Mouse (Mus musculus): ENCODE data around the gene Hist1h2aa. TPM values are rescaled to one million over a fixed set of nuclear protein-coding genes. Genes with fewer than 3 reads are reported as not detected.

The Hist1h2aa gene
- polyA plus RNA-seq, 1 experiment from 2014 or later = not detected

GRCm38 (mm10) chr13:23950928-23951327, 16.7 kb downstream of the Hist1h2aa start:
- ATAC-seq (ENCODE audit: low FRiP score) = no peak
- H3K27ac ChIP-seq = no peak overlapping the region
- no peaks in the 10 kb centered on the region for H3K9me3 ChIP-seq (replicated peaks)
- H3K4me1 ChIP-seq = 0 out of 2 replicates have a peak, but pooled peaks cover 7% of the 10 kb centered on the region
- H3K9ac ChIP-seq = no peak overlapping the region
- H3K4me2 ChIP-seq (replicated peaks) = no peak overlapping the region
- H3K27me3 ChIP-seq = no peaks in the 10 kb centered on the region
- no peaks in the 10 kb centered on the region for H3K36me3 ChIP-seq
- no peak overlapping the region for H3K4me3 ChIP-seq
- 80% methylated on average over 3 of the region's 3 CpGs for WGBS

- 42% methylated on average over 2 of the region's 2 CpGs for WGBS
- no peaks in the 10 kb centered on the region for H3K9me3 ChIP-seq (replicated peaks)
- H3K9ac ChIP-seq = no peak overlapping the region
- H3K4me1 ChIP-seq = peaks cover 5% of the 10 kb centered on the region; the same call in 1 of the 2 replicates
- H3K4me3 ChIP-seq = no peak overlapping the region
- no peak for ATAC-seq (ENCODE audit: low FRiP score)
- H3K27me3 ChIP-seq = no peaks in the 10 kb centered on the region
- H3K4me2 ChIP-seq (replicated peaks) = no peak overlapping the region
- no peaks in the 10 kb centered on the region for H3K36me3 ChIP-seq
- H3K27ac ChIP-seq = no peak overlapping the region
Observed at GRCm38 (mm10) chr13:23959776-23960175, 25.5 kb downstream of the Hist1h2aa start.

DNA sequence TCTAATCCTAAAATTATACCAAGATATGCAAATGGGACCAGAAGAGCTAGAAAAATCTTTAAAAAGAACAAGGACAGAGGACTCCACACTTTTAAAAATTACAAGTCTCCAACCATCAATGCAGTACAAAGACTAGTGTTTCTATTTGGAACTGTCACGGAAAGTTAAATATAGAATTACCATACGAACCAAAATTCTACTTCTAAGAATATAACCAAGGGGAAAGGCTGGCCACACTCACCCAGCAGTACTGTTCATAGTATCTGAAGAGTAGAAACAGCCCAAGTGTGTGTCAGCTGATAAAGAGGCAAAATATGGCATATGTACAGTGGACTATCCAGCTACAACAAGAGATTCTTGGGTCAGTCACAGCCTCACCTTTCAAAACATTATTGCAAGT, 30.6 kb downstream of the Hist1h2aa start:
- Histone ChIP-seq H3K4me3 (no peak overlapping the region), H3K4me1 (peaks cover under 1% of the 10 kb centered on the region; the same call in 1 of the 2 replicates), H3K9ac (no peak overlapping the region), H3K9me3 (replicated peaks) (no peaks in the 10 kb centered on the region), H3K27me3 (no peaks in the 10 kb centered on the region), H3K4me2 (replicated peaks) (no peak overlapping the region), H3K27ac (no peak overlapping the region), H3K36me3 (no peaks in the 10 kb centered on the region)
- ATAC-seq (ENCODE audit: low FRiP score) = no peak
- WGBS = 80% methylated on average over 2 of the region's 2 CpGs

DNA sequence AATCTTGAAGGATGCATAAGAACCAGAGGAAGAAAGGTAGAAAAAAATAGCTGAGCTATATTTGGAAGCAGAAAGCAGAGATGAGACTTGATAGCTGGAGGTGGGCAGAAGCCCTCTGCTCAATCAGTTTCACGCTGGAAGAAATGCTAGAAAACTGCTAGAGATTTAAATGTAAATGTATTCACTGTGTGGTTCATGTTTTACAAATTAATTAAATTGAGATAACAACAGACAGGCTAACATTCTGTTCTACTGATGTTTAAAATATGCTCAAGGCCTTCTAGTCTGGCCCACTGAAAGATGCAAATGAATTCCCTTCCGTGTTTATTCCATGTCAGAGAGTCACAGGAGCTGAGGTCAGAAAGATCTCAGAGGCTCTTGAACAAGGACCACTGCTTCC, 37.6 kb downstream of the Hist1h2aa start:
- Histone ChIP-seq H3K4me3 (no peak overlapping the region), H3K9me3 (replicated peaks) (no peaks in the 10 kb centered on the region), H3K27ac (no peak overlapping the region; the same call in 1 of the 2 replicates), H3K4me1 (no peaks in the 10 kb centered on the region), H3K9ac (no peak overlapping the region), H3K27me3 (no peaks in the 10 kb centered on the region), H3K4me2 (replicated peaks) (no peak overlapping the region), H3K36me3 (no peaks in the 10 kb centered on the region)
- WGBS = 55% methylated on average over 2 of the region's 2 CpGs
- no peak for ATAC-seq (ENCODE audit: low FRiP score)

- no peaks in the 10 kb centered on the region for H3K36me3 ChIP-seq
Observed at GRCm38 (mm10) chr13:23972271-23972670, 38.0 kb downstream of the Hist1h2aa start.

More at GRCm38 (mm10) chr13:23972271-23972670, 38.0 kb downstream of the Hist1h2aa start:
- H3K9ac ChIP-seq = no peak overlapping the region
- H3K4me1 ChIP-seq = no peaks in the 10 kb centered on the region
- H3K9me3 ChIP-seq (replicated peaks) = no peaks in the 10 kb centered on the region
- no peak overlapping the region; the same call in 1 of the 2 replicates for H3K27ac ChIP-seq
- H3K4me2 ChIP-seq (replicated peaks) = no peak overlapping the region
- ATAC-seq (ENCODE audit: low FRiP score) = no peak
- 73% methylated on average over 5 of the region's 5 CpGs for WGBS
- no peak overlapping the region for H3K4me3 ChIP-seq
- H3K27me3 ChIP-seq = no peaks in the 10 kb centered on the region

Small RNAs within 50 kb of the gene (microRNA-seq; reads per million reads assigned to microRNA genes)
- gene Gm44344 = not detected

Other genes starting within 250 kb of the Hist1h2aa start
- not detected in 2 replicates for gene Hist1h1t, start 238.6 kb upstream of the Hist1h2aa start, polyA plus RNA-seq (2016; fragmentation: Nextera tagmentation; extraction: Ambion mirVana)
- gene Hist1h4c, start 236.0 kb upstream of the Hist1h2aa start, polyA plus RNA-seq (2016; fragmentation: Nextera tagmentation; extraction: Ambion mirVana) = 3.6 and 4.2 TPM in 2 replicates
- gene Hfe, start 223.6 kb upstream of the Hist1h2aa start, polyA plus RNA-seq (2016; fragmentation: Nextera tagmentation; extraction: Ambion mirVana) = 4.9 and 5.2 TPM in 2 replicates
- 15.0 and 15.4 TPM in 2 replicates for gene Hist1h1c, start 195.7 kb upstream of the Hist1h2aa start, polyA plus RNA-seq (2016; fragmentation: Nextera tagmentation; extraction: Ambion mirVana)
- 9.7 and 11.6 TPM in 2 replicates for gene Hist1h3c, start 188.9 kb upstream of the Hist1h2aa start, polyA plus RNA-seq (2016; fragmentation: Nextera tagmentation; extraction: Ambion mirVana)
- gene Hist1h2bb, start 187.7 kb upstream of the Hist1h2aa start, polyA plus RNA-seq (2016; fragmentation: Nextera tagmentation; extraction: Ambion mirVana) = 2.2 and 2.9 TPM in 2 replicates
- gene Hist1h2ab, start 183.3 kb upstream of the Hist1h2aa start, polyA plus RNA-seq (2016; fragmentation: Nextera tagmentation; extraction: Ambion mirVana) = 22.4 and 45.2 TPM in 2 replicates
- 4.5 and 11.1 TPM in 2 replicates for gene Hist1h3b, start 182.2 kb upstream of the Hist1h2aa start, polyA plus RNA-seq (2016; fragmentation: Nextera tagmentation; extraction: Ambion mirVana)
- 5.0 and 5.5 TPM in 2 replicates for gene Hist1h4b, start 177.4 kb upstream of the Hist1h2aa start, polyA plus RNA-seq (2016; fragmentation: Nextera tagmentation; extraction: Ambion mirVana)
- 0.72 TPM in 1 of 2 replicates, not detected in the other for gene Hist1h4a, start 173.2 kb upstream of the Hist1h2aa start, polyA plus RNA-seq (2016; fragmentation: Nextera tagmentation; extraction: Ambion mirVana)
- 3.3 and 6.1 TPM in 2 replicates for gene Hist1h3a, start 172.1 kb upstream of the Hist1h2aa start, polyA plus RNA-seq (2016; fragmentation: Nextera tagmentation; extraction: Ambion mirVana)
- gene Hist1h1a, start 170.8 kb upstream of the Hist1h2aa start, polyA plus RNA-seq (2016; fragmentation: Nextera tagmentation; extraction: Ambion mirVana) = 2.4 and 2.7 TPM in 2 replicates
- not detected in 2 replicates for gene Trim38, start 164.5 kb upstream of the Hist1h2aa start, polyA plus RNA-seq (2016; fragmentation: Nextera tagmentation; extraction: Ambion mirVana)
- gene Slc17a2, start 127.5 kb upstream of the Hist1h2aa start, polyA plus RNA-seq (2016; fragmentation: Nextera tagmentation; extraction: Ambion mirVana) = not detected in 2 replicates
- not detected in 2 replicates for gene Slc17a3, start 95.0 kb upstream of the Hist1h2aa start, polyA plus RNA-seq (2016; fragmentation: Nextera tagmentation; extraction: Ambion mirVana)
- gene Slc17a1, start 66.7 kb upstream of the Hist1h2aa start, polyA plus RNA-seq (2016; fragmentation: Nextera tagmentation; extraction: Ambion mirVana) = not detected in 2 replicates
- gene Slc17a4, start 19.5 kb upstream of the Hist1h2aa start, polyA plus RNA-seq (2016; fragmentation: Nextera tagmentation; extraction: Ambion mirVana) = 0.09 TPM in 1 of 2 replicates, not detected in the other
- gene Hist1h2ba, start 306 bp upstream of the Hist1h2aa start, polyA plus RNA-seq (2016; fragmentation: Nextera tagmentation; extraction: Ambion mirVana) = not detected in 2 replicates
- gene Scgn, start 56.8 kb downstream of the Hist1h2aa start, polyA plus RNA-seq (2016; fragmentation: Nextera tagmentation; extraction: Ambion mirVana) = 0.14 TPM in 1 of 2 replicates, not detected in the other